Comparison of ENCODE assay signal across 8 mouse cellular contexts in the genomic region with DNA sequence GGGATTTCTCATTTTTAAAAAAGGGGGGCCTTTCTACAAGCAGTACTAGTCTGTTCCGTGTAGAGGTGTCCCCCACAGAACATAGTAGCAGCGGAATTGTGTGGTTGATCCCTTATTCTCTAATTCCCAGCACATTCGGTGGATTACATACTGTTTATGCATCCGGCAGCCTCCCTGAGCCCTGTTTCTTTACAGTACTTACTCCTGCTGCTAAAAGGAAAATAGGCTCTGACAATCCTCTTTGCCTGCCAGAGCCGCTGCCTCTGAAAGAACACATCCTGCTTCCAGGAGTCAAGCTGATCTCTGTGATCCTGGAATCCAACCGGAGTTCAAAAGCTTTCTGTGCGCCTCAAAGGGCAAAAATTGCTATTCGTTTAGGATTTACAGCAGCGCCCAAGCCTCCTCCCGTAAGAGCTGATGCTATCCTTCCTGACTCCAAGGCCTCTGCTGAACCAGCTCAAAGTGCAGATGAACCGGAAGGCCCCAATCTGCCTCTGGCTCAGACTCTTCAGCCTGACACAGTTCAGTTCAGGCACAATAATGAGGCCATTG.
DNase-seq lines count a peak whose midpoint lies in the region; ATAC-seq lines count a peak whose summit lies in the region.

No protein-coding gene starts in this region.

- H3K36me3 ChIP-seq in forebrain, embryonic 11.5 days (ENCODE audit: control insufficient read depth, insufficient read depth, low read length): no peaks in the 10 kb centered on the region
- H3K36me3 ChIP-seq in midbrain, embryonic 10.5 days: no peaks in the 10 kb centered on the region
- H3K36me3 ChIP-seq in stomach, embryonic 16.5 days (ENCODE audit: control insufficient read depth, insufficient read depth, low read length): no peaks in the 10 kb centered on the region

- no peaks in the 10 kb centered on the region for H3K27me3 ChIP-seq in forebrain, embryonic 11.5 days (ENCODE audit: control insufficient read depth, insufficient read depth, low read length)
- no peaks in the 10 kb centered on the region for H3K27me3 ChIP-seq in midbrain, embryonic 10.5 days (ENCODE audit: low read depth, poor library complexity, severe bottlenecking)
- no peaks in the 10 kb centered on the region for H3K27me3 ChIP-seq in stomach, embryonic 16.5 days (ENCODE audit: control insufficient read depth, insufficient read depth, low read length)

- H3K4me2 ChIP-seq in forebrain, embryonic 11.5 days (ENCODE audit: low read depth, low read length, severe bottlenecking): peak overlapping the region; percentile 29; the same call in 1 of the 2 replicates
- no peak overlapping the region for H3K4me2 ChIP-seq in stomach, embryonic 16.5 days (ENCODE audit: low read depth, low read length)

- peaks cover 6% of the 10 kb centered on the region; the same call in 1 of the 2 replicates for H3K4me1 ChIP-seq in forebrain, embryonic 11.5 days (replicated peaks; ENCODE audit: control insufficient read depth, insufficient read depth, low read length)
- peaks cover 19% of the 10 kb centered on the region for H3K4me1 ChIP-seq in midbrain, embryonic 10.5 days
- H3K4me1 ChIP-seq in stomach, embryonic 16.5 days (ENCODE audit: control insufficient read depth, insufficient read depth, low read length): no peaks in the 10 kb centered on the region

- no peak overlapping the region for H3K4me3 ChIP-seq in forebrain, embryonic 11.5 days (ENCODE audit: low read depth, low read length)
- peak overlapping the region; percentile 19 for H3K4me3 ChIP-seq in midbrain, embryonic 10.5 days
- H3K4me3 ChIP-seq in stomach, embryonic 16.5 days (replicated peaks; ENCODE audit: low read length): no peak overlapping the region

- H3K9me3 ChIP-seq in forebrain, embryonic 11.5 days (ENCODE audit: control insufficient read depth, low read length): no peaks in the 10 kb centered on the region
- H3K9me3 ChIP-seq in midbrain, embryonic 10.5 days (replicated peaks): no peaks in the 10 kb centered on the region
- H3K9me3 ChIP-seq in stomach, embryonic 16.5 days (replicated peaks; ENCODE audit: control insufficient read depth, low read length): no peaks in the 10 kb centered on the region

- H3K9ac ChIP-seq in forebrain, embryonic 11.5 days (ENCODE audit: low read length): peak overlapping the region; percentile 23; the same call in 1 of the 2 replicates
- no peak overlapping the region for H3K9ac ChIP-seq in stomach, embryonic 16.5 days (ENCODE audit: low read length)

- peak; percentile 3 for DNase-seq in urinary bladder, postnatal 14 days (ENCODE audit: low spot score)
- DNase-seq in urinary bladder, postnatal 36 days (ENCODE audit: low spot score in 2 of 2): no peak
- peak; percentile 56 for DNase-seq in forebrain, embryonic 11.5 days (ENCODE audit: low spot score)
- DNase-seq in kidney, postnatal 14 days: peak; percentile 51
- peak; percentile 47 for DNase-seq in midbrain, embryonic 10.5 days (ENCODE audit: low spot score)
- no peak for DNase-seq in testis, postnatal 14 days (ENCODE audit: low spot score)
- DNase-seq in lung, postnatal 14 days: no peak

- H3K27ac ChIP-seq in forebrain, embryonic 11.5 days (ENCODE audit: low read depth, low read length): peak overlapping the region; percentile 68; the same call in 1 of the 2 replicates
- peak overlapping the region; percentile 78 for H3K27ac ChIP-seq in midbrain, embryonic 10.5 days (replicated peaks)
- peak overlapping the region; percentile 50; the same call in 1 of the 2 replicates for H3K27ac ChIP-seq in stomach, embryonic 16.5 days (ENCODE audit: low read length)

- ATAC-seq in forebrain, embryonic 11.5 days (replicated peaks; ENCODE audit: low FRiP score): peak; percentile 80
- peak; percentile 33; the same call in 1 of the 2 replicates for ATAC-seq in stomach, embryonic 16.5 days (ENCODE audit: insufficient read depth, low FRiP score)

- WGBS in forebrain, embryonic 11.5 days: 4% methylated on average over 11 of the region's 11 CpGs
- WGBS in midbrain, embryonic 10.5 days: 9% methylated on average over 11 of the region's 11 CpGs
- WGBS in stomach, embryonic 16.5 days: 28% methylated on average over 11 of the region's 11 CpGs

Comparison
In these comparisons a context has a peak if more than half of its experiments do, and no peak if none do; other contexts are left out.
1. DNase-seq: peak in urinary bladder, postnatal 14 days (single experiment), forebrain, embryonic 11.5 days (single experiment), kidney, postnatal 14 days (single experiment) and midbrain, embryonic 10.5 days (single experiment); none in urinary bladder, postnatal 36 days (0 of 2), testis, postnatal 14 days (single experiment) and lung, postnatal 14 days (single experiment).
2. Peak in every context shown above with its lines, with median percentiles within 50 percentile points of each other: H3K27ac ChIP-seq.